Mouse (Mus musculus): ENCODE measurements around the gene Sh3rf1.

Gene Sh3rf1

GRCm38 (mm10) chr8:61223729-61224379 lies at the start of gene Sh3rf1:
TSS of gene Sh3rf1 (plus strand) at chr8:61223872.
- DNase-seq (ENCODE audit: low spot score): peak; percentile 87

GRCm38 (mm10) chr8:61173921-61174492 lies 49.7 kb upstream of the Sh3rf1 start:
- DNase-seq (ENCODE audit: low spot score): no peak

- no peak for DNase-seq (ENCODE audit: low spot score)
Measured at GRCm38 (mm10) chr8:61175876-61176275, 47.8 kb upstream of the Sh3rf1 start.

GRCm38 (mm10) chr8:61177680-61178593 lies 45.7 kb upstream of the Sh3rf1 start:
- DNase-seq (ENCODE audit: low spot score): no peak

- no peak for DNase-seq (ENCODE audit: low spot score)
Measured at GRCm38 (mm10) chr8:61178594-61179140, 45.0 kb upstream of the Sh3rf1 start.

- no peak for DNase-seq (ENCODE audit: low spot score)
Measured at GRCm38 (mm10) chr8:61181592-61181991, 42.1 kb upstream of the Sh3rf1 start.

- DNase-seq (ENCODE audit: low spot score): no peak
Measured at GRCm38 (mm10) chr8:61182020-61182419, 41.7 kb upstream of the Sh3rf1 start.

GRCm38 (mm10) chr8:61185274-61186198 lies 38.1 kb upstream of the Sh3rf1 start:
- no peak for DNase-seq (ENCODE audit: low spot score)

- no peak for DNase-seq (ENCODE audit: low spot score)
Measured at GRCm38 (mm10) chr8:61194306-61194925, 29.3 kb upstream of the Sh3rf1 start.

GRCm38 (mm10) chr8:61200254-61200887 lies 23.3 kb upstream of the Sh3rf1 start:
- DNase-seq (ENCODE audit: low spot score): no peak

- no peak for DNase-seq (ENCODE audit: low spot score)
Measured at GRCm38 (mm10) chr8:61203035-61203826, 20.4 kb upstream of the Sh3rf1 start.

- no peak for DNase-seq (ENCODE audit: low spot score)
Measured at GRCm38 (mm10) chr8:61206876-61207275, 16.8 kb upstream of the Sh3rf1 start.

GRCm38 (mm10) chr8:61207636-61208035 lies 16.0 kb upstream of the Sh3rf1 start:
- DNase-seq (ENCODE audit: low spot score): no peak

GRCm38 (mm10) chr8:61208719-61209118 lies 15.0 kb upstream of the Sh3rf1 start:
- DNase-seq (ENCODE audit: low spot score): no peak

- no peak for DNase-seq (ENCODE audit: low spot score)
Measured at GRCm38 (mm10) chr8:61210836-61211235, 12.8 kb upstream of the Sh3rf1 start.

- DNase-seq (ENCODE audit: low spot score): no peak
Measured at GRCm38 (mm10) chr8:61215081-61215819, 8.4 kb upstream of the Sh3rf1 start.

- DNase-seq (ENCODE audit: low spot score): no peak
Measured at GRCm38 (mm10) chr8:61217017-61217416, 6.7 kb upstream of the Sh3rf1 start.

GRCm38 (mm10) chr8:61217426-61217825 lies 6.2 kb upstream of the Sh3rf1 start:
- no peak for DNase-seq (ENCODE audit: low spot score)

- DNase-seq (ENCODE audit: low spot score): no peak
Measured at GRCm38 (mm10) chr8:61218439-61218838, 5.2 kb upstream of the Sh3rf1 start.
